Mouse (Mus musculus): ENCODE results near the gene Neu1. TPM values are rescaled to one million over a fixed set of nuclear protein-coding genes. Genes with fewer than 3 reads are reported as not detected.

Gene Neu1
- polyA plus RNA-seq, 1 experiment: 11.7 TPM

- Histone ChIP-seq H3K79me3 (ENCODE audit: low read depth) (no peaks in the 10 kb centered on the region), H3K79me2 (ENCODE audit: control insufficient read depth, insufficient read depth) (no peaks in the 10 kb centered on the region), H3K4me3 (ENCODE audit: insufficient read depth, poor library complexity, severe bottlenecking) (no peak overlapping the region), H3K36me3 (ENCODE audit: control insufficient read depth, insufficient read depth) (no peaks in the 10 kb centered on the region), H3K27me3 (ENCODE audit: control insufficient read depth, insufficient read depth, insufficient read length) (no peaks in the 10 kb centered on the region), H3ac (ENCODE audit: control insufficient read depth, insufficient read length, low read depth) (no peak overlapping the region)
- TF ChIP-seq MYOD1 (IDR thresholded peaks at IDR 0.05; ENCODE audit: control insufficient read depth, insufficient read length, low read depth) (no peak), CEBPB (IDR thresholded peaks at IDR 0.05; ENCODE audit: low read depth) (no peak), USF1 (IDR thresholded peaks at IDR 0.05; ENCODE audit: low read depth) (no peak), CTCF (IDR thresholded peaks at IDR 0.05; ENCODE audit: control insufficient read depth, insufficient read depth, insufficient read length) (no peak), FOSL1 (IDR thresholded peaks at IDR 0.05; ENCODE audit: insufficient read depth, low read length, poor library complexity, severe bottlenecking) (no peak), MAX (IDR thresholded peaks at IDR 0.05) (no peak), MYOG (IDR thresholded peaks at IDR 0.05; ENCODE audit: control insufficient read depth, extremely low read depth, insufficient read length) (no peak)
Measured at GRCm38 (mm10) chr17:34887942-34888341, 43.1 kb upstream of the Neu1 start.

GRCm38 (mm10) chr17:34890074-34890743, 40.8 kb upstream of the Neu1 start:
- Histone ChIP-seq H3K79me3 (ENCODE audit: low read depth) (no peaks in the 10 kb centered on the region), H3K4me3 (ENCODE audit: insufficient read depth, poor library complexity, severe bottlenecking) (no peak overlapping the region), H3ac (ENCODE audit: control insufficient read depth, insufficient read length, low read depth) (no peak overlapping the region), H3K36me3 (ENCODE audit: control insufficient read depth, insufficient read depth) (no peaks in the 10 kb centered on the region), H3K79me2 (ENCODE audit: control insufficient read depth, insufficient read depth) (peaks cover 4% of the 10 kb centered on the region), H3K27me3 (ENCODE audit: control insufficient read depth, insufficient read depth, insufficient read length) (no peaks in the 10 kb centered on the region)
- TF ChIP-seq CEBPB (IDR thresholded peaks at IDR 0.05; ENCODE audit: low read depth): no peak
- no peak for TF ChIP-seq CTCF (IDR thresholded peaks at IDR 0.05; ENCODE audit: control insufficient read depth, insufficient read depth, insufficient read length)
- TF ChIP-seq MYOD1 (IDR thresholded peaks at IDR 0.05; ENCODE audit: control insufficient read depth, insufficient read length, low read depth): no peak
- TF ChIP-seq MAX (IDR thresholded peaks at IDR 0.05): no peak
- TF ChIP-seq FOSL1 (IDR thresholded peaks at IDR 0.05; ENCODE audit: insufficient read depth, low read length, poor library complexity, severe bottlenecking): no peak
- TF ChIP-seq USF1 (IDR thresholded peaks at IDR 0.05; ENCODE audit: low read depth): no peak
- TF ChIP-seq MYOG (IDR thresholded peaks at IDR 0.05; ENCODE audit: control insufficient read depth, extremely low read depth, insufficient read length): no peak

GRCm38 (mm10) chr17:34891377-34891776, 39.7 kb upstream of the Neu1 start:
- Histone ChIP-seq H3K4me3 (ENCODE audit: insufficient read depth, poor library complexity, severe bottlenecking) (no peak overlapping the region), H3K79me3 (ENCODE audit: low read depth) (no peaks in the 10 kb centered on the region), H3K79me2 (ENCODE audit: control insufficient read depth, insufficient read depth) (peaks cover 15% of the 10 kb centered on the region), H3ac (ENCODE audit: control insufficient read depth, insufficient read length, low read depth) (no peak overlapping the region), H3K27me3 (ENCODE audit: control insufficient read depth, insufficient read depth, insufficient read length) (no peaks in the 10 kb centered on the region), H3K36me3 (ENCODE audit: control insufficient read depth, insufficient read depth) (no peaks in the 10 kb centered on the region)
- TF ChIP-seq USF1 (IDR thresholded peaks at IDR 0.05; ENCODE audit: low read depth) (no peak), CEBPB (IDR thresholded peaks at IDR 0.05; ENCODE audit: low read depth) (no peak), MYOG (IDR thresholded peaks at IDR 0.05; ENCODE audit: control insufficient read depth, extremely low read depth, insufficient read length) (no peak), FOSL1 (IDR thresholded peaks at IDR 0.05; ENCODE audit: insufficient read depth, low read length, poor library complexity, severe bottlenecking) (no peak), CTCF (IDR thresholded peaks at IDR 0.05; ENCODE audit: control insufficient read depth, insufficient read depth, insufficient read length) (no peak), MAX (IDR thresholded peaks at IDR 0.05) (no peak), MYOD1 (IDR thresholded peaks at IDR 0.05; ENCODE audit: control insufficient read depth, insufficient read length, low read depth) (no peak)

- Histone ChIP-seq H3K4me3 (ENCODE audit: insufficient read depth, poor library complexity, severe bottlenecking) (no peak overlapping the region), H3ac (ENCODE audit: control insufficient read depth, insufficient read length, low read depth) (no peak overlapping the region), H3K27me3 (ENCODE audit: control insufficient read depth, insufficient read depth, insufficient read length) (no peaks in the 10 kb centered on the region), H3K79me3 (ENCODE audit: low read depth) (peaks cover 1% of the 10 kb centered on the region), H3K36me3 (ENCODE audit: control insufficient read depth, insufficient read depth) (no peaks in the 10 kb centered on the region), H3K79me2 (ENCODE audit: control insufficient read depth, insufficient read depth) (peaks cover 28% of the 10 kb centered on the region)
- no peak for TF ChIP-seq USF1 (IDR thresholded peaks at IDR 0.05; ENCODE audit: low read depth)
- TF ChIP-seq MYOD1 (IDR thresholded peaks at IDR 0.05; ENCODE audit: control insufficient read depth, insufficient read length, low read depth): no peak
- TF ChIP-seq MYOG (IDR thresholded peaks at IDR 0.05; ENCODE audit: control insufficient read depth, extremely low read depth, insufficient read length): no peak
- TF ChIP-seq MAX (IDR thresholded peaks at IDR 0.05): no peak
- TF ChIP-seq CEBPB (IDR thresholded peaks at IDR 0.05; ENCODE audit: low read depth): no peak
- no peak for TF ChIP-seq CTCF (IDR thresholded peaks at IDR 0.05; ENCODE audit: control insufficient read depth, insufficient read depth, insufficient read length)
- no peak for TF ChIP-seq FOSL1 (IDR thresholded peaks at IDR 0.05; ENCODE audit: insufficient read depth, low read length, poor library complexity, severe bottlenecking)
Measured at GRCm38 (mm10) chr17:34893072-34893824, 37.8 kb upstream of the Neu1 start.

GRCm38 (mm10) chr17:34894074-34894597, 36.9 kb upstream of the Neu1 start:
- no peaks in the 10 kb centered on the region for H3K27me3 ChIP-seq (ENCODE audit: control insufficient read depth, insufficient read depth, insufficient read length)
- H3ac ChIP-seq (ENCODE audit: control insufficient read depth, insufficient read length, low read depth): peak overlapping the region; percentile 46
- peak overlapping the region; percentile 61 for H3K4me3 ChIP-seq (ENCODE audit: insufficient read depth, poor library complexity, severe bottlenecking)
- peak; percentile 63 for TF ChIP-seq MYOD1 (IDR thresholded peaks at IDR 0.05; ENCODE audit: control insufficient read depth, insufficient read length, low read depth)
- TF ChIP-seq USF1 (IDR thresholded peaks at IDR 0.05; ENCODE audit: low read depth): no peak
- TF ChIP-seq CEBPB (IDR thresholded peaks at IDR 0.05; ENCODE audit: low read depth): peak; percentile 58
- no peak for TF ChIP-seq MAX (IDR thresholded peaks at IDR 0.05)
- H3K79me3 ChIP-seq (ENCODE audit: low read depth): peaks cover 2% of the 10 kb centered on the region
- H3K79me2 ChIP-seq (ENCODE audit: control insufficient read depth, insufficient read depth): peaks cover 33% of the 10 kb centered on the region
- H3K36me3 ChIP-seq (ENCODE audit: control insufficient read depth, insufficient read depth): no peaks in the 10 kb centered on the region

Measured in C2C12 (cell line).